In genomic region chr7:49521349-49521748, GRCm38 (mm10) we compare ENCODE assay signal across 10 mouse cellular contexts.
DNase-seq lines count a peak whose midpoint lies in the region; ATAC-seq and TF ChIP-seq lines count a peak whose summit lies in the region.
"Had no signal": no experiment of that assay in that cellular context is flagged by ENCODE, and none has a peak within 500 bp of the region (broad histone marks: within the 10 kb centered on the region; RNA-seq: fewer than 3 reads in every experiment).

No protein-coding gene starts in this region.

- no peaks in the 10 kb centered on the region for H3K9me3 ChIP-seq in heart, embryonic 12.5 days (replicated peaks)
- H3K9me3 ChIP-seq in lung, embryonic 14.5 days (ENCODE audit: low read depth, low read length): no peaks in the 10 kb centered on the region
- H3K9me3 ChIP-seq in embryonic facial prominence, embryonic 15.5 days (replicated peaks): no peaks in the 10 kb centered on the region
- no peaks in the 10 kb centered on the region for H3K9me3 ChIP-seq in neural tube, embryonic 15.5 days (replicated peaks)

- peaks cover 49% of the 10 kb centered on the region for H3K4me1 ChIP-seq in heart, embryonic 12.5 days (replicated peaks)
- H3K4me1 ChIP-seq in lung, embryonic 14.5 days (ENCODE audit: insufficient read depth): peaks cover 36% of the 10 kb centered on the region
- peaks cover 49% of the 10 kb centered on the region for H3K4me1 ChIP-seq in embryonic facial prominence, embryonic 15.5 days
- peaks cover 42% of the 10 kb centered on the region for H3K4me1 ChIP-seq in neural tube, embryonic 15.5 days
- H3K4me1 ChIP-seq in cerebellum, adult 2 months (ENCODE audit: control insufficient read depth, insufficient read depth, low read length): peaks cover 14% of the 10 kb centered on the region

- intact Hi-C loops in heart, postnatal 14 days (cut with DNase I): no loop called here

- DNase-seq in heart, postnatal 14 days: no peak
- peak; percentile 37 for DNase-seq in lung, embryonic 14.5 days
- no peak for DNase-seq in lung, postnatal 14 days
- no peak for DNase-seq in cerebellum, adult 2 months
- no peak for DNase-seq in embryo, embryonic 9.5 days (ENCODE audit: extremely low spot score)
- DNase-seq: cerebellum, adult 9-11 months; lung, postnatal 4 days had no signal

- WGBS in heart, embryonic 12.5 days: 15% methylated on average over 4 of the region's 4 CpGs
- 27% methylated on average over 4 of the region's 4 CpGs for WGBS in lung, embryonic 14.5 days
- WGBS in embryonic facial prominence, embryonic 15.5 days: 17% methylated on average over 4 of the region's 4 CpGs
- WGBS in neural tube, embryonic 15.5 days: 27% methylated on average over 4 of the region's 4 CpGs
- 77% methylated on average over 4 of the region's 4 CpGs for WGBS in cerebellum, adult 2 months

- no peaks in the 10 kb centered on the region for H3K27me3 ChIP-seq in heart, embryonic 12.5 days (replicated peaks)
- no peaks in the 10 kb centered on the region for H3K27me3 ChIP-seq in lung, embryonic 14.5 days (ENCODE audit: insufficient read depth, low read length)
- H3K27me3 ChIP-seq in embryonic facial prominence, embryonic 15.5 days: peaks cover 3% of the 10 kb centered on the region; the same call in 1 of the 2 replicates
- H3K27me3 ChIP-seq in neural tube, embryonic 15.5 days (replicated peaks): 0 out of 2 replicates have a peak, but pooled peaks cover 5% of the 10 kb centered on the region
- no peaks in the 10 kb centered on the region for H3K27me3 ChIP-seq in cerebellum, adult 2 months (ENCODE audit: control insufficient read depth, insufficient read depth, low read length)

- ATAC-seq in heart, embryonic 12.5 days (ENCODE audit: insufficient number of reproducible peaks, low FRiP score): no peak
- no peak for ATAC-seq in lung, embryonic 14.5 days (ENCODE audit: insufficient read depth)
- no peak for ATAC-seq in embryonic facial prominence, embryonic 15.5 days (ENCODE audit: insufficient number of reproducible peaks, low FRiP score, low TSS enrichment, low read depth)
- ATAC-seq in neural tube, embryonic 15.5 days (ENCODE audit: low FRiP score): no peak

- H3K4me2 ChIP-seq in heart, embryonic 12.5 days: peak overlapping the region; percentile 73
- peak overlapping the region; percentile 71 for H3K4me2 ChIP-seq in lung, embryonic 14.5 days
- H3K4me2 ChIP-seq in embryonic facial prominence, embryonic 15.5 days (replicated peaks): peak overlapping the region; percentile 54
- peak overlapping the region; percentile 53; the same call in 1 of the 2 replicates for H3K4me2 ChIP-seq in neural tube, embryonic 15.5 days

- H3K36me3 ChIP-seq in heart, embryonic 12.5 days: no peaks in the 10 kb centered on the region
- H3K36me3 ChIP-seq in lung, embryonic 14.5 days (ENCODE audit: insufficient read depth): no peaks in the 10 kb centered on the region
- no peaks in the 10 kb centered on the region for H3K36me3 ChIP-seq in embryonic facial prominence, embryonic 15.5 days
- no peaks in the 10 kb centered on the region for H3K36me3 ChIP-seq in neural tube, embryonic 15.5 days

- TF ChIP-seq CTCF in lung, embryonic 14.5 days (IDR thresholded peaks at IDR 0.05; ENCODE audit: low read depth): no peak
- TF ChIP-seq CTCF in cerebellum, adult 2 months (IDR thresholded peaks at IDR 0.05; ENCODE audit: borderline replicate concordance, insufficient read depth, low read depth, low read length): no peak

- H3K4me3 ChIP-seq in heart, embryonic 12.5 days: peak overlapping the region; percentile 52; the same call in 1 of the 2 replicates
- no peak overlapping the region for H3K4me3 ChIP-seq in lung, embryonic 14.5 days (ENCODE audit: low read depth, low read length)
- H3K4me3 ChIP-seq in embryonic facial prominence, embryonic 15.5 days (replicated peaks): peak overlapping the region; percentile 40; the same call in 1 of the 2 replicates
- no peak overlapping the region for H3K4me3 ChIP-seq in neural tube, embryonic 15.5 days (replicated peaks)
- H3K4me3 ChIP-seq in cerebellum, adult 2 months (replicated peaks; ENCODE audit: insufficient read depth, low read depth, low read length): no peak overlapping the region

- peak overlapping the region; percentile 93; the same call in 1 of the 2 replicates for H3K27ac ChIP-seq in heart, embryonic 12.5 days (ENCODE audit: poor library complexity, severe bottlenecking)
- no peak overlapping the region for H3K27ac ChIP-seq in lung, embryonic 14.5 days (ENCODE audit: low read depth)
- 0 out of 2 replicates have a peak overlapping the region, but pooled peaks have one; percentile 36 for H3K27ac ChIP-seq in embryonic facial prominence, embryonic 15.5 days (replicated peaks)
- H3K27ac ChIP-seq in neural tube, embryonic 15.5 days (replicated peaks): no peak overlapping the region
- no peak overlapping the region for H3K27ac ChIP-seq in cerebellum, adult 2 months (ENCODE audit: insufficient read depth, low read length)

- H3K9ac ChIP-seq in heart, embryonic 12.5 days: peak overlapping the region; percentile 60
- H3K9ac ChIP-seq in lung, embryonic 14.5 days: no peak overlapping the region; the same call in 1 of the 2 replicates
- H3K9ac ChIP-seq in embryonic facial prominence, embryonic 15.5 days: no peak overlapping the region
- H3K9ac ChIP-seq in neural tube, embryonic 15.5 days (replicated peaks): no peak overlapping the region

- TF ChIP-seq POLR2A in cerebellum, adult 2 months (IDR thresholded peaks at IDR 0.05; ENCODE audit: borderline replicate concordance, insufficient read depth, low read length): no peak

Comparison
In these comparisons a context has a peak if more than half of its experiments do, and no peak if none do; other contexts are left out.
1. H3K27ac ChIP-seq: peak in heart, embryonic 12.5 days (single experiment) and embryonic facial prominence, embryonic 15.5 days (single experiment); none in lung, embryonic 14.5 days (single experiment), neural tube, embryonic 15.5 days (single experiment) and cerebellum, adult 2 months (single experiment).
2. H3K4me3 ChIP-seq: peak in heart, embryonic 12.5 days (single experiment) and embryonic facial prominence, embryonic 15.5 days (single experiment); none in lung, embryonic 14.5 days (single experiment), neural tube, embryonic 15.5 days (single experiment) and cerebellum, adult 2 months (single experiment).
3. Peak in every context shown above with its lines, with median percentiles within 50 percentile points of each other: H3K4me2 ChIP-seq.